Mouse (Mus musculus): ENCODE data around the gene Manbal.

GRCm38 (mm10) chr2:157419506-157419905, 52.1 kb downstream of the Manbal start:
- TF ChIP-seq USF1 (IDR thresholded peaks at IDR 0.05; ENCODE audit: low read depth) (no peak), MYOG (IDR thresholded peaks at IDR 0.05; ENCODE audit: control insufficient read depth in 1 of 3, insufficient read depth in 1 of 3, insufficient read length in 2 of 3, low read depth in 2 of 3) (no peak), TCF3 (IDR thresholded peaks at IDR 0.05; ENCODE audit: insufficient read length, low read depth) (no peak), POLR2A (IDR thresholded peaks at IDR 0.05; ENCODE audit: insufficient read length, low read depth) (no peak), REST (IDR thresholded peaks at IDR 0.05; ENCODE audit: insufficient read depth, insufficient read length) (no peak), MAX (IDR thresholded peaks at IDR 0.05; ENCODE audit: low read depth) (no peak)
